Mouse (Mus musculus) heart, postnatal 0 days (tissue): ENCODE data around the gene Gm10663. TPM values are rescaled to one million over a fixed set of nuclear protein-coding genes. Genes with fewer than 3 reads are reported as not detected.

Source experiments
- ATAC-seq: fragments of 200-750 bp; cut with Nextera tagmentation; 2 replicates; pipeline ENCODE4 v1.8.0; 2017; ENCODE audit warnings: low read depth, moderate number of reproducible peaks, moderate library complexity; ENCODE audit not compliant: insufficient read depth
- DNase-seq: peaks from one replicate; pipeline ENCODE4 v3.0.0-alpha.2; 2016; ENCODE audit warnings: low spot score
- H3K27ac ChIP-seq: fragments of 300-500 bp; sonication (generic); 2 replicates; pipeline ENCODE4 v1.5.1; 2014; ENCODE audit warnings: low read depth, mild to moderate bottlenecking
- H3K27me3 ChIP-seq: fragments of 300-500 bp; sonication (generic); 2 replicates; pipeline ENCODE4 v1.6.1; 2014; ENCODE audit warnings: low read length, mixed read lengths; ENCODE audit not compliant: control insufficient read depth, insufficient read depth
- H3K36me3 ChIP-seq: fragments of 300-500 bp; sonication (generic); replicated peaks from 2 replicates; pipeline ENCODE4 v1.6.1; 2014; ENCODE audit warnings: low read length, mixed read lengths; ENCODE audit not compliant: control insufficient read depth, insufficient read depth
- H3K4me1 ChIP-seq: fragments of 300-500 bp; sonication (generic); 2 replicates; pipeline ENCODE4 v1.6.1; 2014; ENCODE audit warnings: antibody characterized with exemption; ENCODE audit not compliant: control insufficient read depth, insufficient read depth
- H3K4me2 ChIP-seq: fragments of 300-500 bp; sonication (generic); 2 replicates; pipeline ENCODE4 v1.6.1; 2014; ENCODE audit warnings: low read depth, mild to moderate bottlenecking, low read length, moderate library complexity
- H3K4me3 ChIP-seq: fragments of 300-500 bp; sonication (generic); 2 replicates; pipeline ENCODE4 v1.5.1; 2014; ENCODE audit warnings: low read depth, low read length
- H3K9ac ChIP-seq: fragments of 300-500 bp; sonication (generic); replicated peaks from 2 replicates; pipeline ENCODE4 v1.6.1; 2014; ENCODE audit warnings: low read depth, low read length, mixed read lengths
- H3K9me3 ChIP-seq: fragments of 300-500 bp; sonication (generic); replicated peaks from 2 replicates; pipeline ENCODE4 v1.6.1; 2016; ENCODE audit warnings: low read length; ENCODE audit not compliant: control insufficient read depth
- CTCF ChIP-seq: IDR thresholded peaks from 2 replicates; pipeline ENCODE4 v1.5.1; 2016; ENCODE audit warnings: antibody characterized with exemption, control low read depth, low read depth
- EP300 ChIP-seq: IDR thresholded peaks from 2 replicates; pipeline ENCODE4 v1.6.1; 2016; ENCODE audit warnings: antibody characterized with exemption, low read depth
- WGBS: fragments of 180-500 bp; shearing (Covaris S2); extraction: QIAGEN DNeasy Blood & Tissue Kit; methylation state at CpG from one replicate; pipeline ENCODE4 v1.1.7; 2014; 5-methylcytosine and 5-hydroxymethylcytosine counted together
- polyA plus RNA-seq: library from polyadenylated mRNA; unstranded; fragments of >200 nt; fragmentation: Nextera tagmentation; extraction: Ambion mirVana; gene quantifications from 2 replicates; pipeline ENCODE4 v1.2.1, GENCODE M21; 2015
- total RNA-seq: library from RNA; depleted of rRNA; stranded (reverse); fragments of >200 nt; gene quantifications from 2 replicates; pipeline ENCODE4 v1.2.3, GENCODE M21; 2014; ENCODE audit warnings: low replicate concordance

Gene Gm10663
- total and polyA plus RNA-seq, 2 experiments from 2014 or later, result not detected

- Histone ChIP-seq H3K4me2 (no peak overlapping the region), H3K4me3 (no peak overlapping the region), H3K36me3 (no peaks in the 10 kb centered on the region), H3K9ac (no peak overlapping the region), H3K9me3 (no peaks in the 10 kb centered on the region), H3K4me1 (no peaks in the 10 kb centered on the region), H3K27ac (no peak overlapping the region), H3K27me3 (no peaks in the 10 kb centered on the region)
- DNase-seq (no peak), ATAC-seq (no peak)
- TF ChIP-seq CTCF (no peak), EP300 (no peak)
- 91% methylated on average over 4 of the region's 4 CpGs for WGBS
These were observed 7.8 kb upstream of the Gm10663 start for GRCm38 (mm10) chr8:65067031-65067430.

DNA sequence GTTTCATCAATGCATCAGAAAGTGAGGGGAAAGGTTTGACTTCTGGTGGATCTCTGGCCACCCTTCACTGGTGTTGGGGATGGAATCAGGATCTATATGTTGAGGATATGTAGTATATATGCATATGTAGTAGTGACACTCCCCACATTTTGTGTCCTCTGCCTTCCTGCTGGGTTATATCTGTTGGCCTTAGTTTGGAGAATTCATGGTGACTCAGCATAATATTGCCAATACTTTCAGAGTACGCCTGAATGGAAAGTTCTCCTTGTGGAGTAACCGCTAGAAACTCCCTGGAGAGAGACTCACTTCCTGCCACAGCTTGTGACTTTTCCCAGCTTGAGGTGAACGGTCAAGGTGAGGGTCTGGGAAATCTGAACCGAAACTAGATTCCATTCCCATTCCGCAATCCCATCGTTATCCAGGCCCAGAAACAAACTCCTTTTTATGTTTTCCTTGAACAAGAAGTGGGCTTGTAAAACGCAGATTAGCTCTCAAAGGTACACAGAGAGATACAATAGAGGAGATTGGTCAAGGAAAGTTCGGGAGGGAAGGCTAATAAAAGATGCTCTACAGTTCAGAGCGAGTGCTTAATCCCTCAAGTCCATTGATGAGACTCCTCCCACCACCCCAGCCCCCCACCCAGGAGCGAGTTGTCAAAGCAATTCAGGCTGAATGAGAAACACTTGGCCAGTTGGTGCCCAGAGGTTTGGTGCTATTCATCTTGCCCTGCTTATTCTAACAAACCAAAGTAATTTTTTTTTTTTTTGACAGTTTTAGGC is 7.0 kb upstream of the Gm10663 start:
- no peaks in the 10 kb centered on the region for H3K4me1 ChIP-seq

GRCm38 (mm10) chr8:65068473-65068819 is 6.4 kb upstream of the Gm10663 start:
- no peak overlapping the region for H3K4me2 ChIP-seq
- no peak for TF ChIP-seq CTCF
- ATAC-seq, result no peak
- 90% methylated on average over 4 of the region's 4 CpGs for WGBS
- no peak for DNase-seq
- no peaks in the 10 kb centered on the region for H3K9me3 ChIP-seq
- H3K4me1 ChIP-seq, result no peaks in the 10 kb centered on the region
- no peak overlapping the region for H3K4me3 ChIP-seq
- H3K27ac ChIP-seq, result no peak overlapping the region
- no peak overlapping the region for H3K9ac ChIP-seq
- no peaks in the 10 kb centered on the region for H3K27me3 ChIP-seq
- no peaks in the 10 kb centered on the region for H3K36me3 ChIP-seq

More for the DNA sequence above, 7.0 kb upstream of the Gm10663 start:
- 47% methylated on average over 10 of the region's 10 CpGs for WGBS
- Histone ChIP-seq H3K27me3 (no peaks in the 10 kb centered on the region), H3K4me3 (no peak overlapping the region), H3K36me3 (no peaks in the 10 kb centered on the region), H3K4me2 (no peak overlapping the region), H3K9me3 (no peaks in the 10 kb centered on the region), H3K9ac (no peak overlapping the region), H3K27ac (no peak overlapping the region)
- no peak for ATAC-seq
- DNase-seq, result no peak
- TF ChIP-seq EP300, result no peak
- no peak for TF ChIP-seq CTCF

DNA sequence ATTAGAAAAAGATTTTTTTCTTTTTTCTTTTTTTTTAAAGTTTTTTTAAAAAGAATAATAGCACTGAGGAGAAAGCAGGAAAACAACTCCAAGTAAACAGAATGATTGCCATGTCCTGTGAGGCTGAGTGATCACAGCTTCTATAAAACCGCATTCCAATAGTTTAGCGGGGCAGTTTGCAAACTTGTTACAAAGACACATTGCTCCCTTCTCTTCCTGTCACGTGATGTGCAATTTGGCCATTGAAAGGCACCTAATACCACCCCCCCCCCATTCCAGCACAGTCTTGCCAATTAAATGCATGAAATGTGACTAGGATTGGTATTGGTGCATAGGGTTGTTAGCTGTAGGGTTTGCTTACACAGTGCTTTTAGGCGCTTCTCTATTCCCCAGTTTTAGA is 3.8 kb upstream of the Gm10663 start:
- Histone ChIP-seq H3K4me3 (no peak overlapping the region), H3K9ac (no peak overlapping the region), H3K36me3 (no peaks in the 10 kb centered on the region), H3K27ac (no peak overlapping the region), H3K27me3 (no peaks in the 10 kb centered on the region), H3K4me1 (no peaks in the 10 kb centered on the region), H3K9me3 (no peaks in the 10 kb centered on the region), H3K4me2 (no peak overlapping the region)
- ATAC-seq (no peak), DNase-seq (no peak)
- WGBS, result 76% methylated on average over 4 of the region's 4 CpGs
- TF ChIP-seq CTCF (no peak), EP300 (no peak)

DNA sequence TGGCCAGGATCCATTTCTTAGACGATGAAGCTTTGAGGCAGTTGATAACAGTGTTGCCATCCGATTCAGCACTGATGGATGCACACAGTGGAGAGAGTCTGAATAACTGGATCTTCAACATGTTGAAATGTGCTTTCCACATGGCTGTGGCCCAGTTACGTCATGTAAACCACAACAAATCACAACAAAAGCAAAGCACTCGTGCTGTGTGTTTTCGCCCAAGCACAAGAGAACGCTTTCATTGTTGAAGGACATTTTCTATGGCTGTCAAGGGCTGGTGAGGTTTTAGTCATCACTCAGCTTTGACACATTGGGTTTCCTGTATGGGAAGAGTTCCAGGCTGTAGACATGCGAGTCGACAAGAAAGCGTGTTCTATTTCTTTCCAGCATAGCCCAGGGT is 5.9 kb downstream of the Gm10663 start:
- no peaks in the 10 kb centered on the region for H3K27me3 ChIP-seq
- H3K9ac ChIP-seq, result no peak overlapping the region
- no peak overlapping the region for H3K4me3 ChIP-seq
- no peak for DNase-seq
- no peak for ATAC-seq
- no peak overlapping the region for H3K4me2 ChIP-seq
- no peaks in the 10 kb centered on the region for H3K9me3 ChIP-seq
- 52% methylated on average over 9 of the region's 9 CpGs for WGBS
- no peak for TF ChIP-seq CTCF
- TF ChIP-seq EP300, result no peak
- H3K36me3 ChIP-seq, result no peaks in the 10 kb centered on the region
- no peak overlapping the region for H3K27ac ChIP-seq
- H3K4me1 ChIP-seq, result no peaks in the 10 kb centered on the region

DNA sequence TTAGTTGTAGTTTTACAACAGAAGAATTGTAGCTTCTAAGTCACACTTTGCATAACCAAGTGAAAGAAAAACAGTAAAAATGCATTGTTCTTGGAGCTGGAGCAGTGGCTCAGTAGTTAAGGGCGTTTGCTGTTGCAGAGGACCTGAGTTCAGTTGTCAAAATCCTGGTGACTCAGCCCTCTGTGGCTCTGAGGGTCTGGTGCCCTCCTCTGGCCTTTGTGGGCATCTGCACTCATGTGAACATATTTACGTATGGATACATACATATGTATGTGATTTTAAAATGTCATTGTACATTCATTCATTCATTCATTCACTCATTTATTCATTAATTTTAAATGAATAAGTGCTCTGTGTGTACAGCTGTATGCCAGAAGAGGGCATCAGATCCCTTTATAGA is 10.8 kb downstream of the Gm10663 start:
- TF ChIP-seq EP300 (no peak), CTCF (no peak)
- 76% methylated on average over 2 of the region's 2 CpGs for WGBS
- no peak for DNase-seq
- no peaks in the 10 kb centered on the region for H3K27me3 ChIP-seq
- no peak for ATAC-seq
- no peak overlapping the region for H3K4me2 ChIP-seq
- H3K9ac ChIP-seq, result no peak overlapping the region
- no peaks in the 10 kb centered on the region for H3K4me1 ChIP-seq
- H3K27ac ChIP-seq, result no peak overlapping the region
- no peak overlapping the region for H3K4me3 ChIP-seq
- no peaks in the 10 kb centered on the region for H3K9me3 ChIP-seq
- no peaks in the 10 kb centered on the region for H3K36me3 ChIP-seq
